Mouse (Mus musculus) hindlimb bud, embryonic 11.5 days (tissue): ENCODE measurements around the gene Afap1.

Source experiments
- DNase-seq: peaks from one replicate; pipeline ENCODE4 v3.0.0-alpha.2; 2012; ENCODE audit warnings: low read depth, low spot score; ENCODE audit errors: extremely low spot score

The Afap1 gene

GRCm38 (mm10) chr5:35896556-35896955, 3.4 kb downstream of the Afap1 start:
- no peak for DNase-seq

GRCm38 (mm10) chr5:35897147-35897546, 4.0 kb downstream of the Afap1 start:
- no peak for DNase-seq

- DNase-seq = no peak
Observed at GRCm38 (mm10) chr5:35898114-35898513, 5.0 kb downstream of the Afap1 start.

- no peak for DNase-seq
Observed at GRCm38 (mm10) chr5:35898994-35899393, 5.9 kb downstream of the Afap1 start.

- DNase-seq = no peak
Observed at GRCm38 (mm10) chr5:35900401-35901225, 7.5 kb downstream of the Afap1 start.

- no peak for DNase-seq
Observed at GRCm38 (mm10) chr5:35901226-35901809, 8.2 kb downstream of the Afap1 start.

- no peak for DNase-seq
Observed at GRCm38 (mm10) chr5:35903456-35903855, 10.3 kb downstream of the Afap1 start.

- DNase-seq = no peak
Observed at GRCm38 (mm10) chr5:35905283-35905682, 12.2 kb downstream of the Afap1 start.

- no peak for DNase-seq
Observed at GRCm38 (mm10) chr5:35907090-35907489, 14.0 kb downstream of the Afap1 start.

GRCm38 (mm10) chr5:35907633-35908426, 14.7 kb downstream of the Afap1 start:
- DNase-seq = no peak

- DNase-seq = no peak
Observed at GRCm38 (mm10) chr5:35908626-35909443, 15.7 kb downstream of the Afap1 start.

GRCm38 (mm10) chr5:35915629-35916300, 22.6 kb downstream of the Afap1 start:
- DNase-seq = no peak

- DNase-seq = no peak
Observed at GRCm38 (mm10) chr5:35916666-35917065, 23.5 kb downstream of the Afap1 start.

GRCm38 (mm10) chr5:35918387-35918786, 25.3 kb downstream of the Afap1 start:
- DNase-seq = no peak

GRCm38 (mm10) chr5:35920076-35920475, 27.0 kb downstream of the Afap1 start:
- DNase-seq = no peak

GRCm38 (mm10) chr5:35920557-35920956, 27.4 kb downstream of the Afap1 start:
- DNase-seq = no peak

GRCm38 (mm10) chr5:35921141-35921540, 28.0 kb downstream of the Afap1 start:
- DNase-seq = no peak

GRCm38 (mm10) chr5:35921595-35922254, 28.6 kb downstream of the Afap1 start:
- no peak for DNase-seq

- no peak for DNase-seq
Observed at GRCm38 (mm10) chr5:35923448-35923847, 30.3 kb downstream of the Afap1 start.

GRCm38 (mm10) chr5:35925171-35925634, 32.1 kb downstream of the Afap1 start:
- no peak for DNase-seq
